In genomic region chr15:77957625-77958024, GRCm38 (mm10) we compare ENCODE assay signal across 31 mouse cellular contexts. TPM values are rescaled to one million over a fixed set of nuclear protein-coding genes. Genes with fewer than 3 reads are reported as not detected.
DNase-seq lines count a peak whose midpoint lies in the region; ATAC-seq and TF ChIP-seq lines count a peak whose summit lies in the region.
"Had no signal": no experiment of that assay in that cellular context is flagged by ENCODE, and none has a peak within 500 bp of the region (broad histone marks: within the 10 kb centered on the region; RNA-seq: fewer than 3 reads in every experiment).

No protein-coding gene starts in this region.

- H3K27me3 ChIP-seq in limb, embryonic 12.5 days: peaks cover 14% of the 10 kb centered on the region
- peaks cover 30% of the 10 kb centered on the region for H3K27me3 ChIP-seq in limb, embryonic 10.5 days (ENCODE audit: low read depth, poor library complexity, severe bottlenecking)
- H3K27me3 ChIP-seq in E14TG2a.4 (ENCODE audit: insufficient read depth, low read length): peaks cover 16% of the 10 kb centered on the region
- H3K27me3 ChIP-seq in embryonic facial prominence, embryonic 14.5 days (replicated peaks; ENCODE audit: control insufficient read depth, insufficient read depth, low read length): peaks cover 13% of the 10 kb centered on the region; the same call in 1 of the 2 replicates

- intact Hi-C loops in heart, postnatal 10 days (cut with DNase I): no loop called here

- no peaks in the 10 kb centered on the region for H3K9me3 ChIP-seq in limb, embryonic 12.5 days
- no peaks in the 10 kb centered on the region for H3K9me3 ChIP-seq in limb, embryonic 10.5 days (replicated peaks)
- H3K9me3 ChIP-seq in E14TG2a.4 (ENCODE audit: low read length): no peaks in the 10 kb centered on the region
- no peaks in the 10 kb centered on the region for H3K9me3 ChIP-seq in embryonic facial prominence, embryonic 14.5 days (ENCODE audit: control insufficient read depth, low read length)
- H3K9me3 ChIP-seq: embryonic facial prominence, embryonic 12.5 days; heart, embryonic 13.5 days; hindbrain, embryonic 12.5 days; liver, embryonic 13.5 days; neural tube, embryonic 13.5 days had no signal

- peaks cover 27% of the 10 kb centered on the region for H3K4me1 ChIP-seq in limb, embryonic 12.5 days (replicated peaks)
- peaks cover 26% of the 10 kb centered on the region for H3K4me1 ChIP-seq in limb, embryonic 10.5 days
- H3K4me1 ChIP-seq in E14TG2a.4 (replicated peaks; ENCODE audit: low read depth, low read length): peaks cover 65% of the 10 kb centered on the region
- H3K4me1 ChIP-seq in embryonic facial prominence, embryonic 14.5 days (ENCODE audit: control insufficient read depth, insufficient read depth, low read length): peaks cover 16% of the 10 kb centered on the region

- no peak overlapping the region for H3K27ac ChIP-seq in limb, embryonic 12.5 days
- H3K27ac ChIP-seq in limb, embryonic 10.5 days: no peak overlapping the region
- no peak overlapping the region for H3K27ac ChIP-seq in embryonic facial prominence, embryonic 14.5 days (replicated peaks; ENCODE audit: low read depth, low read length)
- H3K27ac ChIP-seq: embryonic facial prominence, embryonic 12.5 days; heart, adult 2 months; heart, embryonic 13.5 days; hindbrain, embryonic 12.5 days; kidney, postnatal 0 days; liver, embryonic 13.5 days; macrophage had no signal

- no peak for TF ChIP-seq CTCF in E14TG2a.4 (conservative IDR thresholded peaks at IDR 0.05; ENCODE audit: low read length)

- H3K36me3 ChIP-seq in limb, embryonic 12.5 days: peaks cover 47% of the 10 kb centered on the region
- H3K36me3 ChIP-seq in limb, embryonic 10.5 days: peaks cover 51% of the 10 kb centered on the region
- peaks cover 72% of the 10 kb centered on the region for H3K36me3 ChIP-seq in E14TG2a.4 (ENCODE audit: insufficient read depth, low read length)
- H3K36me3 ChIP-seq in embryonic facial prominence, embryonic 14.5 days (ENCODE audit: control insufficient read depth, insufficient read depth, low read length): peaks cover 47% of the 10 kb centered on the region

- H3K4me3 ChIP-seq in limb, embryonic 12.5 days (replicated peaks): no peak overlapping the region
- H3K4me3 ChIP-seq in limb, embryonic 10.5 days: no peak overlapping the region
- peak overlapping the region; percentile 80; the same call in 1 of the 2 replicates for H3K4me3 ChIP-seq in E14TG2a.4 (replicated peaks; ENCODE audit: low read length)
- H3K4me3 ChIP-seq in embryonic facial prominence, embryonic 14.5 days (ENCODE audit: low read depth, low read length): no peak overlapping the region
- H3K4me3 ChIP-seq: embryonic facial prominence, embryonic 12.5 days; erythroblast, embryonic 14.5 days; heart, adult 2 months had no signal

- no peak for ATAC-seq in limb, embryonic 12.5 days (ENCODE audit: insufficient number of reproducible peaks, insufficient read depth, low FRiP score, low TSS enrichment, low read depth)
- ATAC-seq in embryonic facial prominence, embryonic 14.5 days (ENCODE audit: low read depth): no peak

- no peak for DNase-seq in limb, embryonic 10.5 days (ENCODE audit: low spot score)
- DNase-seq in A20 (ENCODE audit: low read depth, low spot score): peak; percentile 17
- DNase-seq in embryonic facial prominence, embryonic 14.5 days (ENCODE audit: low spot score): no peak
- DNase-seq in layer of hippocampus, postnatal 10 days (ENCODE audit: low spot score in 2 of 2): no peak
- DNase-seq in heart, postnatal 10 days: no peak
- DNase-seq: adrenal gland, postnatal 14 days; B cell, adult 2 months; cerebellum, adult 11 months; cerebellum, adult 9-10 months; cerebellum, postnatal 36 days; heart, adult 2 months; heart, postnatal 14 days; kidney, adult 18-20 months; kidney, postnatal 4 days; liver, embryonic 13.5 days; lung, adult 2 months; lung, postnatal 10 days; midbrain, embryonic 14.5 days; retina, postnatal 1 day; right cerebral cortex, postnatal 25 days; thymus, adult 2 months; thymus, postnatal 36 days had no signal

- 36% methylated on average over 5 of the region's 5 CpGs for WGBS in limb, embryonic 12.5 days
- WGBS in limb, embryonic 10.5 days: 41% methylated on average over 5 of the region's 5 CpGs
- WGBS in embryonic facial prominence, embryonic 14.5 days: 46% methylated on average over 5 of the region's 5 CpGs

- H3K9ac ChIP-seq in limb, embryonic 12.5 days (replicated peaks): no peak overlapping the region
- H3K9ac ChIP-seq in embryonic facial prominence, embryonic 14.5 days (ENCODE audit: low read depth, low read length): 0 out of 2 replicates have a peak overlapping the region, but pooled peaks have one; percentile 19
- H3K9ac ChIP-seq: embryonic facial prominence, embryonic 12.5 days; heart, embryonic 13.5 days had no signal

- H3K4me2 ChIP-seq in limb, embryonic 12.5 days: peak overlapping the region; percentile 84; the same call in 1 of the 2 replicates
- H3K4me2 ChIP-seq in embryonic facial prominence, embryonic 14.5 days (ENCODE audit: low read depth, low read length): no peak overlapping the region

RNA-seq across cellular contexts. Expression of gene Foxred2, which starts 1.1 kb away (rescaled TPM):
- polyA plus RNA-seq in limb, embryonic 12.5 days (2016; fragmentation: Nextera tagmentation; extraction: Ambion mirVana): 6.4 and 7.5 TPM in 2 replicates
- polyA plus RNA-seq in limb, embryonic 10.5 days (2016; fragmentation: Nextera tagmentation; extraction: Ambion mirVana): 7.3 and 7.7 TPM in 2 replicates
- 4.5 and 5.3 TPM in 2 replicates for polyA plus RNA-seq in embryonic facial prominence, embryonic 14.5 days (2014; fragmentation: Nextera tagmentation; extraction: Ambion mirVana)
- total RNA-seq in layer of hippocampus, postnatal 10 days (2021): 10 to 100 TPM; 11.5 to 12.7 TPM
- total RNA-seq in heart, postnatal 10 days (2021): under 1 TPM; 0.20 to 0.38 TPM

RNA-seq across cellular contexts. Expression of gene Eif3d, which starts 13.0 kb away (rescaled TPM):
- polyA plus RNA-seq in limb, embryonic 12.5 days (2016; fragmentation: Nextera tagmentation; extraction: Ambion mirVana): 222 and 224 TPM in 2 replicates
- polyA plus RNA-seq in limb, embryonic 10.5 days (2016; fragmentation: Nextera tagmentation; extraction: Ambion mirVana): 260 and 285 TPM in 2 replicates
- polyA plus RNA-seq in embryonic facial prominence, embryonic 14.5 days (2014; fragmentation: Nextera tagmentation; extraction: Ambion mirVana): 155 and 194 TPM in 2 replicates
- total RNA-seq in layer of hippocampus, postnatal 10 days (2021): 100 to 1,000 TPM; 106 to 118 TPM
- 10 to 100 TPM; 91.8 to 94.0 TPM for total RNA-seq in heart, postnatal 10 days (2021)

RNA-seq across cellular contexts. Expression of gene Txn2, which starts 28.8 kb away (rescaled TPM):
- 215 and 217 TPM in 2 replicates for polyA plus RNA-seq in limb, embryonic 12.5 days (2016; fragmentation: Nextera tagmentation; extraction: Ambion mirVana)
- 287 and 339 TPM in 2 replicates for polyA plus RNA-seq in limb, embryonic 10.5 days (2016; fragmentation: Nextera tagmentation; extraction: Ambion mirVana)
- polyA plus RNA-seq in embryonic facial prominence, embryonic 14.5 days (2014; fragmentation: Nextera tagmentation; extraction: Ambion mirVana): 234 and 271 TPM in 2 replicates
- 100 to 1,000 TPM; 107 to 111 TPM for total RNA-seq in layer of hippocampus, postnatal 10 days (2021)
- total RNA-seq in heart, postnatal 10 days (2021): 100 to 1,000 TPM; 200 to 221 TPM
